Mouse (Mus musculus) liver, embryonic 15.5 days (tissue): ENCODE results near the gene Gm17324. TPM values are rescaled to one million over a fixed set of nuclear protein-coding genes. Genes with fewer than 3 reads are reported as not detected.
A peak's percentile ranks its signal among the peaks of the same experiment; 100 is the strongest.
"Not testable (repeated sequence)": the region's sequence is repeated elsewhere in the genome, so short reads cannot be mapped to it uniquely, and the experiment has no call there.

ENCODE experiments used
- ATAC-seq: fragments of 200-750 bp; cut with Nextera tagmentation; 2 replicates; pipeline ENCODE4 v1.8.0; 2017; ENCODE audit warnings: moderate number of reproducible peaks, mild to moderate bottlenecking, moderate library complexity; ENCODE audit not compliant: insufficient read depth
- H3K27ac ChIP-seq: fragments of 300-500 bp; sonication (generic); replicated peaks from 2 replicates; pipeline ENCODE4 v1.5.1; 2015; ENCODE audit warnings: mild to moderate bottlenecking, inconsistent platforms
- H3K27me3 ChIP-seq: fragments of 300-500 bp; sonication (generic); 2 replicates; pipeline ENCODE4 v1.6.1; 2015; ENCODE audit warnings: mild to moderate bottlenecking, inconsistent platforms
- H3K36me3 ChIP-seq: fragments of 300-500 bp; sonication (generic); replicated peaks from 2 replicates; pipeline ENCODE4 v1.6.1; 2015; ENCODE audit warnings: moderate library complexity, mild to moderate bottlenecking, inconsistent platforms
- H3K4me1 ChIP-seq: fragments of 300-500 bp; sonication (generic); replicated peaks from 2 replicates; pipeline ENCODE4 v1.6.1; 2015; ENCODE audit warnings: inconsistent platforms
- H3K4me2 ChIP-seq: fragments of 300-500 bp; sonication (generic); 2 replicates; pipeline ENCODE4 v1.6.1; 2015; ENCODE audit warnings: moderate library complexity, mild to moderate bottlenecking, inconsistent platforms
- H3K4me3 ChIP-seq: fragments of 300-500 bp; sonication (generic); replicated peaks from 2 replicates; pipeline ENCODE4 v1.5.1; 2015; ENCODE audit warnings: mild to moderate bottlenecking, inconsistent platforms
- H3K9ac ChIP-seq: fragments of 300-500 bp; sonication (generic); 2 replicates; pipeline ENCODE4 v1.6.1; 2015; ENCODE audit warnings: moderate library complexity, mild to moderate bottlenecking, inconsistent platforms
- H3K9me3 ChIP-seq: fragments of 300-500 bp; sonication (generic); replicated peaks from 2 replicates; pipeline ENCODE4 v1.6.1; 2016; ENCODE audit warnings: inconsistent platforms
- WGBS: fragments of 180-500 bp; shearing (Covaris S2); methylation state at CpG from one replicate; pipeline ENCODE4 v1.1.7; 2015; ENCODE audit warnings: mixed read lengths; ENCODE audit not compliant: insufficient replicate concordance; 5-methylcytosine and 5-hydroxymethylcytosine counted together
- polyA plus RNA-seq: library from polyadenylated mRNA; unstranded; fragments of >200 nt; fragmentation: Nextera tagmentation; extraction: Ambion mirVana; gene quantifications from 2 replicates; pipeline ENCODE4 v1.2.1, GENCODE M21; 2015

Gene Gm17324
- 0.45 and 0.68 TPM in 2 replicates for polyA plus RNA-seq

DNA sequence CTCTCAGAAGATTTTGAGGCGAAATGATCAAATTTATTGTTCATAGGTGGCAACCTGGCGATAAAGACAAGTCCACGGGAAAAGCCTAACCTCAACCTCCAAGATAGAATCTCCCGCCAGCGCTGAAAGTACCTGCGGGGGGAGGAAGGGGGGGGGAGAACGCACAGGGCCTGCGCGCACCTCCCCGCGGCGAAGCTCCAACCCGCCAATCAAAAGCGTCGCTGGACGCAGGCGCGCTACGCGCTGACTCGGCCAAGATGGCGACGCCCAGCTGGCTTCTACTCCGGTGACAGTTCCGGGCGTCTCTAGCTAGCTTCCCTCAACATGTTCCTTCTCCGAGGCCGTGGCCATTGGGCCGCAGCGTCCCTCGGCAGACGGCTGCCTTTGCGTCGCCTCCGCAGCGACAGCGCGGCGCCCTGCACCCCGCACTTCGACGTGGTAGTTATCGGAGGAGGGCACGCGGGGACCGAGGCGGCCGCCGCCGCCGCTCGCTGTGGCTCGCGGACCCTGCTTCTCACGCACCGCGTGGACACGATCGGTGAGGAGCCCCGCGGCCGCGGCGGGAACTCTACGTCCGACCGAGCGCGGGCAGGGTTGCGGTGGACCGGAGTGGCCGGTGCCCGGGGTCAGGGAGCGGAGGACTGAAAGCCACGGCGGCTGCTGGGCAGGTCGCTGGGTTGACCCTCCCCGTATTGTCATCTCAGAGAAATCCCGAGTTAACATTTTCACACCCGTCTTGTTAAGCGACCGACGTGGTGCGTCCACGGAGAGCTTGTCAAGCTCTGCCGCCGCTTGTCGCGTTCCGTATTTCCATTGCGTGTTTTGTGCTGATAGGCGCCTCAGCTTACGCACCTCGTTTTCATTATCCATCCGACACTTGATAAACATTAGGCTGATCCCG, at the start of gene Gm17324, which contains the start of gene Mto1:
TSS of gene Gm17324 (minus strand) at position 814 of the 901 bp plus-strand sequence.
TSS of gene Mto1 (plus strand) at position 236 of the 901 bp plus-strand sequence.
- Histone ChIP-seq H3K36me3 (peaks cover 34% of the 10 kb centered on the region), H3K27ac (peak within 1 kb of the TSS; percentile 89), H3K9ac (peak within 1 kb of the TSS; percentile 92), H3K27me3 (peaks cover 40% of the 10 kb centered on the region), H3K4me3 (peak within 1 kb of the TSS; percentile 99), H3K4me2 (peak within 1 kb of the TSS; percentile 75), H3K4me1 (peaks cover 28% of the 10 kb centered on the region), H3K9me3 (no peaks in the 10 kb centered on the region)
- ATAC-seq, result peak; percentile 89
- WGBS, result under 1% methylated on average over 96 of the region's 96 CpGs

DNA sequence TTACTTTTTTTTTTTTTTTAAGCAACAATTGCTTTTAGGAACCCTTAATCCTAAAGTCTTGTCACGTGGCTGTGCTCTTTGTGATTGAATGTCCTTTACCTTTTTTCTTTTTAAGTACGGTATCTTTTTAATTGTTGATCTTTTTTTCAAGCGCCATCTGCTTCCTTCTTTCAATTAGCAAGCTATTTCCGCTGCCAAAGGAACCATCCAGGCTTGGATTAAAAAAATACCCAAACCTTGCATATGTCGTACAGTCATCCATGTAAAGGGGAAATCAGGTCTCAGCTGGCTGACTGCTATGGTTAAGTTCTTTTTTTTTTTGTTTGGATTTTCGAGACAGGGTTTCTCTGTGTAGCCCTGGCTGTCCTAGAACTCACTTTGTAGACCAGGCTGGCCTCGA, 44.6 kb upstream of the Gm17324 start:
- no peak overlapping the region for H3K4me2 ChIP-seq
- 0 out of 2 replicates have a peak, but pooled peaks cover 2% of the 10 kb centered on the region for H3K4me1 ChIP-seq
- no peak overlapping the region for H3K9ac ChIP-seq
- ATAC-seq, result no peak
- H3K4me3 ChIP-seq, result no peak overlapping the region
- no peak overlapping the region for H3K27ac ChIP-seq
- no peaks in the 10 kb centered on the region for H3K36me3 ChIP-seq
- H3K9me3 ChIP-seq, result no peaks in the 10 kb centered on the region
- WGBS, result 73% methylated on average over 7 of the region's 7 CpGs
- H3K27me3 ChIP-seq, result peaks cover 16% of the 10 kb centered on the region

DNA sequence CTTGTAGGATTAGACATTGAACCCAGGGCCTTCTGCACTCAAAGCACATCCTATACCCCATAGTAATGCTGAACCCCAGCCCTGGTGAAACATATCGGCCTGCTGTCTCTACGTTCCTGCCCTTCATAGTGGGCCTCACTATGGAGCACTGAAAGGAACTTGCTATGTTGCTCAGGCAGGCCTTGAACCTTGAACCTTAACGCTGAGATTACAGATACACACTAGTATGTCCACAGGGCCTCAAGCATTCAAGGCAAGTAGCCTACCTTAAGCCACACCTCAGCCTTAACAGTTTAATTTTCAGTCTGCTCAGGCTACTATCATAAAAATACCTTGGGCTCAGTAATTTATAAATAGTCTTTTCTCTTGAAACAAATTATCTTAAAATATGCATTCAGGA, 43.7 kb upstream of the Gm17324 start:
- Histone ChIP-seq H3K27ac (no peak overlapping the region), H3K4me2 (no peak overlapping the region), H3K4me1 (0 out of 2 replicates have a peak, but pooled peaks cover 2% of the 10 kb centered on the region), H3K36me3 (no peaks in the 10 kb centered on the region), H3K27me3 (peaks cover 19% of the 10 kb centered on the region), H3K4me3 (no peak overlapping the region), H3K9me3 (no peaks in the 10 kb centered on the region), H3K9ac (no peak overlapping the region)
- ATAC-seq, result no peak
- WGBS, result 76% methylated on average over 3 of the region's 3 CpGs

DNA sequence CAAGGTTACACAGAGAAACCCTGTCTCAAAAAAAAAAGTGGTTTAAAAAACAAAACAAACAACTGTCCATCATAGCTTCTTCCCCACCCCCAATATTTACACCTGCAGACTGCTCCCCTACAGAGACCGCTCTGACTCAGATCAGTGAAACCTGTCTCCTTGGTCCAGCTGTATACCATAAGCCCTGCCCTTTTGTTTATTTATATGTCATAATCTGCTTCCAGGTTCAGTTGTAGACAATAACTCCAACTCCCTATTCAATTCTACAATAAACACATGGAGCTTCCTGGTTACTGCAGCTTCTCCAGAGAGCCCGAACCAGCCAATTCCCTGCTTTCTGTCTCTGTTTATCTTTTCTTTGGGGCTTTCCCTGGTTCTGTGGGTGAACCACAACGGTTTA, 42.6 kb upstream of the Gm17324 start:
- Histone ChIP-seq H3K27me3 (peaks cover 19% of the 10 kb centered on the region), H3K4me1 (0 out of 2 replicates have a peak, but pooled peaks cover 2% of the 10 kb centered on the region)
- WGBS, result 59% methylated on average over 3 of the region's 3 CpGs

DNA sequence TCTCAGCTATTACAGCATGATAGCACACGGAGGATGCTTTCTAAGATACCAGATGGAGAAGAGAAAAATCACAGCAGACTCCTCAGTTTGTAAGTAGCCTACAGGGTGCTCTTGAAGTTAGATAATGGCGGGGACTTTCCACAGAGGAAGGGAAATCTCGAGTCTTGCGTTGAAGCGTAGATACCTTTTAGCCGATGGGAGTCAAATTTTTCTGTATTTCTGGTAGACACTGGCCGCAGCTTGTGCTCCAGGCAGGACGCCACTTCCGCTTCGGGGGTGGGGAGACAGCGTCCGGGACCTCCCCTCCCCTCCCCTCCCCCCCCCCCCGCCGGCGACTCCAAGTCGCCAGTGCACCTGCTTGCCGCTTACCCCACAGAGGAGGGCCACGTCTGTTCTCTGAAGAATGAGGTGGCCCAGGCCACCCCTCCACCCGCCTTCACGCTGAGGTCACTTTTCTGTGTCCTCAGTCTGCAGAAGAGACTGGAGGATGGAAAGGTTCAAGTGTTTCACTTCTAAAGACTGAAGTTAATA, 40.4 kb upstream of the Gm17324 start, which contains the start of gene Eef1a1:
TSS of gene Eef1a1 (minus strand) at position 262 of the 531 bp plus-strand sequence.
- ATAC-seq, result no peak; the same call in 1 of the 2 replicates
- peaks cover 19% of the 10 kb centered on the region for H3K27me3 ChIP-seq
- H3K9me3 ChIP-seq, result no peaks in the 10 kb centered on the region
- no peaks in the 10 kb centered on the region for H3K36me3 ChIP-seq
- 0 out of 2 replicates have a peak, but pooled peaks cover 2% of the 10 kb centered on the region for H3K4me1 ChIP-seq
- peak within 1 kb of the TSS; percentile 45 for H3K4me3 ChIP-seq
- peak within 1 kb of the TSS; percentile 51 for H3K4me2 ChIP-seq
- H3K27ac ChIP-seq, result no peak within 1 kb of the TSS
- no peak within 1 kb of the TSS; the same call in 1 of the 2 replicates for H3K9ac ChIP-seq
- 2% methylated on average over 19 of the region's 20 CpGs for WGBS

More for the DNA sequence above, 42.6 kb upstream of the Gm17324 start:
- Histone ChIP-seq H3K4me2 (no peak overlapping the region), H3K27ac (no peak overlapping the region), H3K4me3 (no peak overlapping the region), H3K9me3 (no peaks in the 10 kb centered on the region), H3K9ac (no peak overlapping the region), H3K36me3 (no peaks in the 10 kb centered on the region)
- ATAC-seq, result no peak

DNA sequence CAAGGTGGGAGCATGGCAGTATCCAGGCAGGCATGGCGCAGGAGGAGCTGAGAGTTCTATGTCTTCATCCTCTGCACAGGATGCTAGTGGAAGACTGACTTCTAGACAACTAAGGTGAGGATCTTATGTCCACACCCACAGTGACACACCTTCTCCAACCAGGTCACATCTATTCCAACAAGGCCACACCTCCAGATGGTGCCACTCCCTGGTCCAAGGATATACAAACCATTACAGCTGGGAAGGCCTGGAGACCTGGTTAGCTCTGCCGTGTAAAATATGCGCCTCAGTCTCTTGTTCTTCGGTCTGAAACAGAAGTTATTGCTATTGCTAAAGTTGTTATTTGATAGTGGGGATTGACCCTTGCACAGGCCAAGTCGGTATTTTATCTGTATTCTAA, 39.4 kb upstream of the Gm17324 start:
- ATAC-seq, H3K9ac ChIP-seq, H3K36me3 ChIP-seq, H3K27ac ChIP-seq, H3K4me3 ChIP-seq, H3K4me1 ChIP-seq, H3K4me2 ChIP-seq, H3K9me3 ChIP-seq: not testable (repeated sequence)
- peaks cover 19% of the 10 kb centered on the region for H3K27me3 ChIP-seq
- WGBS, result 84% methylated on average over 5 of the region's 5 CpGs

DNA sequence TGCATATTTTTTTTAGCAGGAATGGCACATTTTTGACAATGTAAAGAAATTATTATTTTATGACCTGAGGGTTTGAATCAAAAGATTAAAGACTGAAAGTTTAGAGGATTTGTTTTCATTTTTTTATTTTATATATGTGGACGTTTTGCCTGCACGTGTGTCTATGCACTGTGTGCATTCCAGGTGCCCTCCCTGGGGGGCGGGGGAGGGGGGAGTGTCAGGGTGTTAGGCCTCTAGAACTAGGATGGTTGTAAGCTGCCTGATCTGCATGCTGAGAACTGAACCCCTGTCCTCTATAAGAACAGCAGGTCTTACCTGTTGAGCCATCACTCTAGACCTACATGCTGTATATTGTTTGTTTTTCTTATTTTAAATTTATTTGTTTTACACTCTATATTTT, 36.1 kb upstream of the Gm17324 start:
- WGBS, result 63% methylated on average over 3 of the region's 3 CpGs
- no peak for ATAC-seq
- no peak overlapping the region for H3K4me3 ChIP-seq
- H3K36me3 ChIP-seq, result peaks cover 9% of the 10 kb centered on the region
- H3K4me1 ChIP-seq, result peaks cover 13% of the 10 kb centered on the region
- no peak overlapping the region for H3K4me2 ChIP-seq
- peaks cover 16% of the 10 kb centered on the region for H3K27me3 ChIP-seq
- H3K9ac ChIP-seq, result no peak overlapping the region
- H3K9me3 ChIP-seq, result no peaks in the 10 kb centered on the region
- H3K27ac ChIP-seq, result no peak overlapping the region

DNA sequence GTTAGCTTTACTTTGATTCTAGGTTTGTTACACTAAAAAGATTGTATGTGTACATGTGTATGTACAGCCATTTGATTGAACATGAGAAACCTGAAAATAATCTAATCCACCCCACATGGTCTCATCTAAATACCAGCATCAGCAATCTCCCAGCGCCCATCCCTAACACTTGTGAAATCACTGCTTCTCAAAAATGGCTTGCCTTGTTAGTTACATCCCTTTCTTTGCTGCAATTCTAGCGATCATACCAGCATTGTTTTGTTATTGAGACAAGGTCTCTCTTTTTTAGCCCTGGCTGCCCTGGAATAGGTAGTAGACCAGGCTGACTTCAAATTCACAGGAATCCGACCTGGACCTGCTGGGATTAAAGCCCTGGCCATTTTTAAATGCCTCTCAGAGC, 33.8 kb upstream of the Gm17324 start:
- Histone ChIP-seq H3K36me3 (peaks cover 29% of the 10 kb centered on the region), H3K4me3 (peak overlapping the region; percentile 92), H3K9me3 (no peaks in the 10 kb centered on the region), H3K9ac (peak overlapping the region; percentile 92; the same call in 1 of the 2 replicates), H3K4me2 (peak overlapping the region; percentile 92), H3K27ac (peak overlapping the region; percentile 95), H3K27me3 (no peaks in the 10 kb centered on the region), H3K4me1 (peaks cover 26% of the 10 kb centered on the region)
- WGBS, result 23% methylated on average over 3 of the region's 3 CpGs
- no peak for ATAC-seq

DNA sequence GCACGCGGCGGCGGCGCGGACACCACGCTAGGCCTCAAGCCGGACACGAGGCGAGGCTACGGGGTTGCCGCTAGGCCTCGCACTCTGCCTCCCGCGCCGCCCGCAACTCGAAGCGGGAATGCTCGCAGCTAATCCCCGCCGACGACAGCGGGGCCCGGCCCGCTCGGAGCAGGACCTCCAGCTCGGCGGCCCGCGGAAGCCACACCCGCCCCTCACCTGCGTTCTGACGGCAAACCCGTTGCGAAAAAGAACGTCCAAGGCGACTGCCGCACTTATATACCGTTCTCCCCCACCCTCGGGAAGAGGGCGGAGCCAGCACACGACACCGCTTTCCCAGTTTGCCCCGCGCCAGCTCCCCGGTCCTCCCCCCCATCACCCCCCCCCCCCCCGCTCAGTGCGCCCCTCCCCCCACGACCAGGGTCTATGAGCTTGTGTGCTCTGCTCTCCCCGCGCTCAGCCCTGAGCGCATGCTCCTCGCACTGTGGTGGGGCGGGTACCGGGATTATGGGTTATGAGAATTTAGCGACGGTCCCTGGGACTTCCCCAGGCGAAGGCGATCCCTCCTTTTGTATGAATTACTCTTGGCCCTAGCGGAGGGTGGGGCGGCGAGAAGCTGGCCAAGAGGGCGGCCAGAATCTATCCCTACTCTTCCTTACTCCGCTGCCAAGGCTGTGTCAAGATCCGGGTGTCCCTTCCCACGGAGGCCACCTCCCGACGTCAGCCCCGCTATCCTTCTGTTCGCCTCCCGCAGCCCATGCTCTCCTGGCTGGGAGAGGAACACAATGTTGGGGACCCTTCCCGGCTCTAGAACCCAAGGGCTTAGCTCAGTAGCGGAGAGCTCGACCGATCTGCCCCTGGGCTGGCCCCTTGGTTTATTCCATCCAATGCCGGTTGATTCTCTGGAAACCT, 33.1 kb upstream of the Gm17324 start:
- peaks cover 36% of the 10 kb centered on the region for H3K36me3 ChIP-seq
- peak overlapping the region; percentile 92 for H3K9ac ChIP-seq
- peak overlapping the region; percentile 92 for H3K4me2 ChIP-seq
- no peaks in the 10 kb centered on the region for H3K9me3 ChIP-seq
- H3K27me3 ChIP-seq, result no peaks in the 10 kb centered on the region
- H3K4me3 ChIP-seq, result peak overlapping the region; percentile 92
- ATAC-seq, result peak; percentile 89
- WGBS, result 4% methylated on average over 72 of the region's 77 CpGs
- peak overlapping the region; percentile 95 for H3K27ac ChIP-seq
- H3K4me1 ChIP-seq, result peaks cover 27% of the 10 kb centered on the region

DNA sequence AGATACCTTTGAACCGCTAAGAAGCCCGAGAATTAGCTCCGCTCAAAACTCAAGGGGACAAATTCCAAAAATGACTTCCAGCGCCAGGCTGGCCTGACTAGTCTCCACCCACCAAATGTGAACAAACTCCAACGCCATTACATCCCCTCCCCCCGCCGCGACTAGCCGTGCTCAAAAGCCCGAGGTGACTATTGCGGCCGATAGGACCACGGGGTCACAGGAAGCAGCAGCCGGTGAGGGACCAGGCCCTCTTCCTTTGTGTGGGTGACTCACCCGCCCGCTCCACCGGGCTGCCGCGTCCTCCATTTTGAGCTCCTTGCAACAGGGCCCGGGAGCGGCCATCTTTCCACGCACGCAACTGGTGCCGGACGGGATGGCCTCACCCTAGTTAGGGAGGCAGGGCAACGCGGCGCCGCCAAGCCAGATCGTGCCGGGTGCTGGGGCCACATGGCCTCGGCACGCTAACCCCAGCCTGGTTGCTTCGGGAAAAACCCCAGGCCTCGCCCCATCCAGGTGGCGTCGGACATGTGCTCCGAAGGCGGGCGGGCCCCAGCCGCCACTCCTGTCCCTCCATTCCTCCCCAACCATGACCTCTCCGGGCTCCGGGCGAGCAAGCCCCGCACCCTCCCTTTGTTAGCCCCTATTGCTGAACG, 32.2 kb upstream of the Gm17324 start:
- H3K27ac ChIP-seq, result peak overlapping the region; percentile 95
- peak overlapping the region; percentile 92 for H3K4me2 ChIP-seq
- peak; percentile 38 for ATAC-seq
- WGBS, result under 1% methylated on average over 46 of the region's 46 CpGs
- no peaks in the 10 kb centered on the region for H3K9me3 ChIP-seq
- peak overlapping the region; percentile 92 for H3K4me3 ChIP-seq
- H3K9ac ChIP-seq, result peak overlapping the region; percentile 92
- no peaks in the 10 kb centered on the region for H3K27me3 ChIP-seq
- H3K36me3 ChIP-seq, result peaks cover 45% of the 10 kb centered on the region
- peaks cover 31% of the 10 kb centered on the region for H3K4me1 ChIP-seq
